Mouse (Mus musculus): ENCODE results near the gene Camta2. TPM values are rescaled to one million over a fixed set of nuclear protein-coding genes. Genes with fewer than 3 reads are reported as not detected.
A peak's percentile ranks its signal among the peaks of the same experiment; 100 is the strongest.

The Camta2 gene
- polyA plus RNA-seq, 1 experiment from 2014 or later: 6.5 TPM

GRCm38 (mm10) chr11:70652029-70652883 lies 35.6 kb downstream of the Camta2 start:
- Histone ChIP-seq H3K27me3 (ENCODE audit: control insufficient read depth, insufficient read depth, low read length) (no peaks in the 10 kb centered on the region), H3K4me1 (replicated peaks; ENCODE audit: control insufficient read depth, insufficient read depth) (peaks cover 5% of the 10 kb centered on the region), H3K4me2 (replicated peaks; ENCODE audit: low read depth) (peak overlapping the region; percentile 90), H3K9ac (ENCODE audit: low read length) (peak overlapping the region; percentile 99; the same call in 1 of the 2 replicates), H3K27ac (replicated peaks) (peak overlapping the region; percentile 67), H3K4me3 (ENCODE audit: low read depth, low read length) (peak overlapping the region; percentile 100), H3K36me3 (ENCODE audit: control insufficient read depth, insufficient read depth, low read length) (peaks cover 14% of the 10 kb centered on the region), H3K9me3 (ENCODE audit: control insufficient read depth, low read length) (no peaks in the 10 kb centered on the region)
- no peak for DNase-seq (ENCODE audit: low spot score)
- no peak for TF ChIP-seq EP300 (optimal IDR thresholded peaks at IDR 0.05)
- no peak for TF ChIP-seq CTCF (IDR thresholded peaks at IDR 0.05; ENCODE audit: low read depth)
- no peak for ATAC-seq (ENCODE audit: low FRiP score, low TSS enrichment)
- WGBS: 37% methylated on average over 12 of the region's 12 CpGs

- H3K27ac ChIP-seq (replicated peaks): peak overlapping the region; percentile 67
Observed at GRCm38 (mm10) chr11:70651391-70651790, 36.5 kb downstream of the Camta2 start.

GRCm38 (mm10) chr11:70650322-70651175 lies 37.4 kb downstream of the Camta2 start:
- Histone ChIP-seq H3K27ac (replicated peaks) (peak overlapping the region; percentile 79), H3K27me3 (ENCODE audit: control insufficient read depth, insufficient read depth, low read length) (no peaks in the 10 kb centered on the region), H3K36me3 (ENCODE audit: control insufficient read depth, insufficient read depth, low read length) (peaks cover 14% of the 10 kb centered on the region), H3K9ac (ENCODE audit: low read length) (no peak overlapping the region; the same call in 1 of the 2 replicates), H3K4me1 (replicated peaks; ENCODE audit: control insufficient read depth, insufficient read depth) (peaks cover 3% of the 10 kb centered on the region), H3K9me3 (ENCODE audit: control insufficient read depth, low read length) (no peaks in the 10 kb centered on the region), H3K4me3 (ENCODE audit: low read depth, low read length) (peak overlapping the region; percentile 13; the same call in 1 of the 2 replicates), H3K4me2 (replicated peaks; ENCODE audit: low read depth) (peak overlapping the region; percentile 27)
- no peak for DNase-seq (ENCODE audit: low spot score)
- 50% methylated on average over 12 of the region's 12 CpGs for WGBS
- TF ChIP-seq CTCF (IDR thresholded peaks at IDR 0.05; ENCODE audit: low read depth) (no peak), EP300 (optimal IDR thresholded peaks at IDR 0.05) (no peak)
- no peak for ATAC-seq (ENCODE audit: low FRiP score, low TSS enrichment)

More at GRCm38 (mm10) chr11:70651391-70651790, 36.5 kb downstream of the Camta2 start:
- no peak for ATAC-seq (ENCODE audit: low FRiP score, low TSS enrichment)
- Histone ChIP-seq H3K9ac (ENCODE audit: low read length) (no peak overlapping the region; the same call in 1 of the 2 replicates), H3K4me3 (ENCODE audit: low read depth, low read length) (peak overlapping the region; percentile 13; the same call in 1 of the 2 replicates), H3K4me2 (replicated peaks; ENCODE audit: low read depth) (peak overlapping the region; percentile 90), H3K4me1 (replicated peaks; ENCODE audit: control insufficient read depth, insufficient read depth) (no peaks in the 10 kb centered on the region; the same call in none of the 2 replicates), H3K36me3 (ENCODE audit: control insufficient read depth, insufficient read depth, low read length) (peaks cover 14% of the 10 kb centered on the region), H3K9me3 (ENCODE audit: control insufficient read depth, low read length) (no peaks in the 10 kb centered on the region), H3K27me3 (ENCODE audit: control insufficient read depth, insufficient read depth, low read length) (no peaks in the 10 kb centered on the region)
- 22% methylated on average over 2 of the region's 2 CpGs for WGBS
- TF ChIP-seq EP300 (optimal IDR thresholded peaks at IDR 0.05): no peak
- DNase-seq (ENCODE audit: low spot score): peak; percentile 62

GRCm38 (mm10) chr11:70649185-70649734 lies 38.6 kb downstream of the Camta2 start:
- H3K4me2 ChIP-seq (replicated peaks; ENCODE audit: low read depth): no peak overlapping the region
- ATAC-seq (ENCODE audit: low FRiP score, low TSS enrichment): no peak
- peaks cover 22% of the 10 kb centered on the region for H3K36me3 ChIP-seq (ENCODE audit: control insufficient read depth, insufficient read depth, low read length)
- H3K4me3 ChIP-seq (ENCODE audit: low read depth, low read length): no peak overlapping the region
- 75% methylated on average over 8 of the region's 8 CpGs for WGBS
- DNase-seq (ENCODE audit: low spot score): no peak
- no peak overlapping the region for H3K9ac ChIP-seq (ENCODE audit: low read length)
- TF ChIP-seq EP300 (optimal IDR thresholded peaks at IDR 0.05): no peak
- no peak for TF ChIP-seq CTCF (IDR thresholded peaks at IDR 0.05; ENCODE audit: low read depth)
- no peaks in the 10 kb centered on the region for H3K9me3 ChIP-seq (ENCODE audit: control insufficient read depth, low read length)
- H3K27ac ChIP-seq (replicated peaks): peak overlapping the region; percentile 79; the same call in 1 of the 2 replicates
- H3K27me3 ChIP-seq (ENCODE audit: control insufficient read depth, insufficient read depth, low read length): no peaks in the 10 kb centered on the region
- H3K4me1 ChIP-seq (replicated peaks; ENCODE audit: control insufficient read depth, insufficient read depth): peaks cover 3% of the 10 kb centered on the region

GRCm38 (mm10) chr11:70648512-70648911 lies 39.4 kb downstream of the Camta2 start:
- no peak overlapping the region for H3K27ac ChIP-seq (replicated peaks)
- peaks cover 3% of the 10 kb centered on the region for H3K4me1 ChIP-seq (replicated peaks; ENCODE audit: control insufficient read depth, insufficient read depth)
- WGBS: 67% methylated on average over 4 of the region's 4 CpGs
- peak overlapping the region; percentile 86 for H3K9ac ChIP-seq (ENCODE audit: low read length)
- ATAC-seq (ENCODE audit: low FRiP score, low TSS enrichment) (no peak), DNase-seq (ENCODE audit: low spot score) (no peak)
- H3K4me2 ChIP-seq (replicated peaks; ENCODE audit: low read depth): peak overlapping the region; percentile 92
- TF ChIP-seq CTCF (IDR thresholded peaks at IDR 0.05; ENCODE audit: low read depth) (no peak), EP300 (optimal IDR thresholded peaks at IDR 0.05) (no peak)
- no peaks in the 10 kb centered on the region for H3K27me3 ChIP-seq (ENCODE audit: control insufficient read depth, insufficient read depth, low read length)
- peaks cover 23% of the 10 kb centered on the region for H3K36me3 ChIP-seq (ENCODE audit: control insufficient read depth, insufficient read depth, low read length)
- peak overlapping the region; percentile 74 for H3K4me3 ChIP-seq (ENCODE audit: low read depth, low read length)
- H3K9me3 ChIP-seq (ENCODE audit: control insufficient read depth, low read length): no peaks in the 10 kb centered on the region
